Mouse (Mus musculus) liver, embryonic 11.5 days (tissue): ENCODE measurements around the gene Samd4. TPM values are rescaled to one million over a fixed set of nuclear protein-coding genes. Genes with fewer than 3 reads are reported as not detected.
A peak's percentile ranks its signal among the peaks of the same experiment; 100 is the strongest.

ENCODE experiments used
- microRNA-seq: library from miRNA; unstranded; fragments of <30 nt; microRNA quantifications from one replicate; pipeline ENCODE4, GENCODE M21; 2017; ENCODE audit warnings: borderline number of aligned reads
- polyA plus RNA-seq: library from polyadenylated mRNA; unstranded; fragments of >200 nt; fragmentation: Nextera tagmentation; extraction: Ambion mirVana; gene quantifications from 2 replicates; pipeline ENCODE4 v1.2.1, GENCODE M21; 2014

Samd4 gene
- polyA plus RNA-seq, 1 experiment from 2014 or later: 1.1 TPM

Small RNA genes lying within 50 kb of the gene (microRNA-seq; reads per million reads assigned to microRNA genes)
- gene Mir378c: 15.8 reads per million, percentile 28 among the genes with 10 or more reads in this experiment

Other genes starting within 250 kb of the Samd4 start
- gene Cdkn3, start 122.3 kb upstream of the Samd4 start, polyA plus RNA-seq: 63.6 and 66.0 TPM in 2 replicates
- 165 and 171 TPM in 2 replicates for gene Cnih1, start 94.4 kb upstream of the Samd4 start, polyA plus RNA-seq
- gene Gmfb, start 60.6 kb upstream of the Samd4 start, polyA plus RNA-seq: 71.2 and 78.2 TPM in 2 replicates
- gene Cgrrf1, start 50.7 kb upstream of the Samd4 start, polyA plus RNA-seq: 23.1 and 24.4 TPM in 2 replicates